Mouse (Mus musculus): Measurements from ENCODE around the gene Ppp1cc. TPM values are rescaled to one million over a fixed set of nuclear protein-coding genes. Genes with fewer than 3 reads are reported as not detected.

The Ppp1cc gene
- total RNA-seq (2021), result 182 and 186 TPM in 2 replicates
- long read RNA-seq, transcript Ppp1cc-202 (7 exons, 2,384 nt), result major isoform, 114 of 183 reads
- long read RNA-seq, transcript Ppp1cc-201 (8 exons, 1,442 nt), result minor isoform, 34 of 183 reads
- long read RNA-seq, transcript Ppp1cc-203 (6 exons, 2,492 nt), result minor isoform, 13 of 183 reads
- long read RNA-seq, partial matches to known transcripts, result 11 of 183 reads
- long read RNA-seq, other reads (novel, unspliced or antisense), result 10 of 183 reads

DNA sequence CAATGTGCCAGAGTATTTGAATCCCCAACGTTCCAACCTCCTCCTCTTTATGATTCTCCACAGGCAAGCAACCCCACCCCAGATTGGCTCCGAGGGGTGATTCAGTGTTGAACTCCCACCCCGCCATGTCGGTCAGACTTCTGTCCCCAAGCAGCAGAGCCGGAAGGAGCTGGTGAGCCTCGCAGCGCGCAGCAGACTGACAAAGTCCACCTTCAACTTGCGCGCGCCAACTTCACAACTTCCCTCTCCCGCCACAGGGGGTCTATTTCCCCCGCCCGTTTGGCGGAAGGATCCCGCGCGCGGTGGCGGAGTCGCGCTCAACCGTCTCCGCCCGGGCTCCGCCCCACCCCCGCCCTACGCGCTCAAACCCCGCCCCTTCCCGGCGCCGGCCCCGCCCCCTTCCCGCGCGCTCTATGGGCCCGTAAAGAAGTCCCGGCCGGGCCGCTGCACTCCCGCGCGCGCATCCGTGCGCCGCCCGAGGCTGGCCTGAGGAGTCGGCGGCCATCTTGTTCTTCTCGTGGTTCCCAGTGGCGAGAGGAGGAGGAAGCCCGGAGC, at the start of gene Ppp1cc:
Ppp1cc (plus strand) TSS at position 452 of the 555 bp plus-strand sequence.
- DNase-seq, result peak; percentile 93

DNA sequence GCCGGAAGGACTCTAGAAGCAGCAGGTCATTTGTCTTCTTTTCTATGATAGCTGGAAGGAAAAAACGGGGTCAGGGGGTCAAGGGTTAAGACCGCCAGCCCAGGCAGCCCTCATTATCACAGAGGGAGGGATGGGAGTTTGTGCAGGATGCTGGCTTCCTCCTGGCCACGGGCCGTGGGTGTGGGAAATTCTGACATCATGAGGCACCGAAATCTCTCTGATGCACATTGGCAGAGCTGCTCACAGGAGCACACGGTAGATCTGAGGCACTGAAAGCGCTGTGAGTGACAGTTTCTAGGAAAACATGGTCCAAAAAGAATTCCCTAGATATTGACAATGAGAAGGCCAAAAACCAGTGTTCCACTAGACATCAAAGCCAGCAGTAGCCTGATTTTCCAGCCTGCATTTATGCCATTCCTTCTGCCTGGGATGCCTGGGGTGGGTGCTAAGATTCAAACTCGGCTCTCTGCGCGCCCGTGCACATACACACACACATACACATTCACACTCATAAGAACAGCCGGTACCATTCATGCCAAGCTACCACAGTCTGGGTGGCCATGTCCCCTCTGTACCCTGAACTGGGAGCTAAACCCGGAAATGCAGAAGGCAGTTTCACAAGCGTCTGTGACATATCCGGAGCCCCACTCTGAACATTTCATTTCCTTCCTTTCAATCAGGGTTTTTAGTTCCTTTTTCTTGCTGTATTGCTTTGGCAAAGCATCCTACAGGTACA, 48.6 kb upstream of the Ppp1cc start:
- no peak for DNase-seq

DNA sequence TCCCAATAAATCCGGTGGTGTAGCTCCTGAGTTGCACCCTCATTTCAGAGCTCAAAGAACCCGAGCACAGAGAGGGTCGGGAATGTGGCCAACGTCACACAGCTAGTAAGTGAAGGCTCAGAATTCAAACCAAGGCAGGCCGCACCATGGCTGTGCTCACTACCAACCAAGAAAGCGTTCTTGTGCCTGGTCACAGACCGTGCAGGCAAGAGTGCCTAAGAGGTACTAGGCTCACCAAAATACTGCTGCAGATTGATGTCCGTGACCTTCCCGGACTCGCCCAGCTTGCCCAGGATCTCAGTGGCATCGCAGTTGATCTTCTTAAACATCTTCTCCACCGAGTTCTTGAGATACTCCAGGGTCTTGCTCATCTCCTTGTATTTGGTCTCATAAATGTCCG, 47.5 kb upstream of the Ppp1cc start:
- DNase-seq, result no peak

DNA sequence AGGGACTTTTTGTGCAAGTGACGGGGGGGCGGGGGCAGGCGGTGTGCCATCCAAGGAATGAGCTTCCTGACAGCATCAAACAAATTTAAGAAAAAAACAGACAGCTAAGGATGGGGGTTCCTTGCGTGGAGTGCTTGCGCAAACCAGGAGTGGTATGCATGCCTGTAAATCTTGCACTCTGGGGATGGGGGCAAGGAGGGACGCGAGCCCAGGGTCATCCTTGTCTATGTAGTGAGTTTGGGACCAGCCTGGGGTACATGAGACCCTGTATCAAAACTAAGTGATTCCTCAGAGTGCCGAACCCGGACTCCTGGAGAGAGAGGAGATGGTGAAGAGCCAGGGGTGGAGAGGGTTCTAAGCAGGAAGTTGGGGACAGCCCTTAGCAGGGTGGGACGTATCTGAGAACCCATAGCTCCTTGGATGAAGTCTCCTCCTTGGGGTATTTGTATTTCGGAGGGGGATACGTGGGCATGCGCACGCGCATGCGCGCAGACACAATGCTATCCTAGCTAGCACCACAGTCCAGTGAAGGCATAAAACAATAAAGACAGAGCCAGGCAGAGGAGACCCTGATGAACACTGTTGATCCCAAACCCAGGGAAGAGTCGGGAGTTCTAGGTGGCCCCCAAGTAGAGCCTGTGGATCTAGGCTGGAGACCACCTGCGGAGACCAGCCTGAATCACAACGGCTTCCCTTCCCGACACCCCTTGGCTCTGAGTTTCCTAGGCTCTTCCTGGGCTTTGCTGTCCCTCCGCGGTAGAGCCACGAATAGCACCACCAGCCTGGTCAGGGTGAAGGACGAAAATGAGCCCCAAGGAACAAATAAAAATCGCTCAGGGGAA, 46.8 kb upstream of the Ppp1cc start:
- DNase-seq, result no peak

DNA sequence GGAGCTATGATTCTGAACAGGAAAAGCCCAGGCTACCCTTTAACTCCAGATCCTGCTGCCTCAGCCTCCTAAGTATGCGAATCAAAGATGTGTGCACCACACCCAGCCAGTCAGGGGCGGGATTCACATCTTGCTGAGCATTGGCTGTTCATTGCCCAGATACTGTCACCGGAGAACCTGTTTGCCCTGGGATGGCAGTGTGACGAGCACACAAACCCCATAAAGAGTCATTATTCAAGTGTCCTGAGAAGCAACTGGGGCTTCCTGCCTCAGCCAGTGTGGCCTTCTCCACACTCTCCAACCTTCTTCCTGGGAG, 46.2 kb upstream of the Ppp1cc start:
- no peak for DNase-seq

DNA sequence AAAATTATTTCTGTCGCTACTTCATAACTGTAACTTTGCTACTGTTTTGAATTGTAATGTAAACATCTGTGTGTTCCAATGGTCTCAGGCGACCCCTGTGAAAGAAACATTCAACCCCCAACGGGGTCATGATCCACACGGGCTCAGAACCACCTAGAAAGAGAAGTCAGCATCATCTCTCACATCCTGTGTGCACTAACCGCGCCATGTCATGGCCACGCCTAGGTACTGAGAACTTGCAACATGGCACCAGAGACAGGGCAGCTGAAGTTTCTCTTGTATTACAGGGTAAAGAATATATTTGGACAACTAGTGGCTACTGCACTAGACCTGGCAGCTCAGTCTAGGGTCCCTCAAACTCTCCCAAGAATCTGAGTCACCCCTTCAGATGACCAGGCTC, 44.6 kb upstream of the Ppp1cc start:
- no peak for DNase-seq

DNA sequence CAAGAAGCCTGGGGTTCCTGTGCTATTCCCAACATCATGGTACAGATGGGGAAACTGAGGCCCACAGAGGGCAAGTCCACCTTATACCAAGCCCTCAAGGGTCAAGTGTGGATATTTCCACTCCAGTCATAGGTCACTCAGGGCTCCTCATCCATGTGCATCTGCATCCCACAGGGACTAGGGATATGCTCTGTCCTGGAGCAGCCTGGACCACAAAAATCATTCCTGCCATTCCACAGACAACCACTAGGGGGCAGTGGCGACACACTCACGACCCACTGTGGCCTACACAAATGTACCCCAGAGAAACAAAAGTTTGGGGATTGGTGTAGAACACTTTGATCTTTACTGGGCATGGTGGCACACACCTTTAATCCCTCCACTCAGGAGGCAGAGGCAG, 43.9 kb upstream of the Ppp1cc start:
- DNase-seq, result peak; percentile 45

DNA sequence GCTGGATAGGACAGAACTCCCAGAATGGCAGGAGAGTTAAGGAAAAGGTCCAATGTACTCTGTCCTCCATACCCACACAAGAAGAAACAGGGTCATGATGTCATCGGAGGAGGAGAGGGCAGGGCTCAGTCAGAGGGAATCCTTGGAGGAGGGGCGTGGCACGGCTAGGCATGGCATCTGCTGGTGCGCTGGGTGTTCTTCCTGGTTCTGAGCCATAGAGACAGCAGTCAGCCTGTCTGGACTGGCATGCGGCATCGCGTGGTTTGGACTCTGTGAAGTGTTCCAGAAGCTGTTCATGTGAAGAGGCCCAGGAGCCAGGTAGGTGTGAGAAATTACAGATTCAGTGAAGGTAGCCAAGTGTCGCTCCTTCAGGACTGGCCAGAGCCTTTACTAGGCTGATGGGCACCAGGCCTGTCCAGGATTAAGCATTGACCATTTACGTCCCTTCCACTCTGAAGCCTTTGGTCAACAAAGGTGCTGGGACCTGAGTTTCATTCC, 42.8 kb upstream of the Ppp1cc start:
- no peak for DNase-seq

DNA sequence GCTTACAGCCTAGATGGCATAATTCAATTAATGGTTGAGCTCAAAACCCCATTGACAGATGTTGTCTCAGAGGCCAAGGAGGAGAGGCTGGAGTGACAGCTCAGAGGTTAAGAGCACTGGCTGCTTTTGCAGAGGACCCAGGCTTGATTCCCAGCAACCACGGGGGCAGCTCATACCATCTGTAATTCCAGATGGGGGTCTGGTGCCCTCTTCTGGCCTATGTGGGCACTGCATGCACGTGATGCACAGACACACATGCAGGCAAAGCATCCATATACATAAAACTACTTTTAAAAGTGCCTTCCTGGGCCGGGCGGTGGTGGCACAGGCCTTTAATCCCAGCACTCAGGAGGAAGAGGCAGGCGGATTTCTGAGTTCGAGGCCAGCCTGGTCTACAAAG, 41.8 kb upstream of the Ppp1cc start:
- no peak for DNase-seq

DNA sequence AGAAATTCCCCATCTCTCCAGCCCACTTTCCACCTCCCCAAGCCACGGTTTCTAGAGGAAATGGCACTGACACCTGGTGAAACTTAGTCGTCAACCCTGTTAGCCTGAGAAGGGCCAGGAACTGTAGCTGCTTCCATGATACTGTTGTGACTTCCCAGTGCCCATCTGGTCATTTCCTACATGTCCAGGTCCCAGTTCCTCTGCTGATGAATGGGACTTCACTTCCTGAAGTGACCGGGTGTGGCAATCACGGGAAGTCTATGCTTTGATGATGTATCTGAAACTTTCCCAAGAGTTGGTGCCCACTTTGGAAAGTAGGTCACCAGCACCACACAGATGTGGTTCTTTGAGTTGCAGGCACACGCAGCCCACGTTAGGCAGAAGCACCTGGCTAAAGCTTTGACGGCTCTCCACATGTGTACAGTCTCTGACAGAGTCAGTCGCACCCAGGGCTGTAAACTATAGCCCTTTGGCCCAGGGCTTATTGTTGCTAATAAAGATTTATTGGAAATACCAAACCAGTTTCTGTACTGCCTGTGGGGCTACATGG, 32.8 kb upstream of the Ppp1cc start:
- no peak for DNase-seq

DNA sequence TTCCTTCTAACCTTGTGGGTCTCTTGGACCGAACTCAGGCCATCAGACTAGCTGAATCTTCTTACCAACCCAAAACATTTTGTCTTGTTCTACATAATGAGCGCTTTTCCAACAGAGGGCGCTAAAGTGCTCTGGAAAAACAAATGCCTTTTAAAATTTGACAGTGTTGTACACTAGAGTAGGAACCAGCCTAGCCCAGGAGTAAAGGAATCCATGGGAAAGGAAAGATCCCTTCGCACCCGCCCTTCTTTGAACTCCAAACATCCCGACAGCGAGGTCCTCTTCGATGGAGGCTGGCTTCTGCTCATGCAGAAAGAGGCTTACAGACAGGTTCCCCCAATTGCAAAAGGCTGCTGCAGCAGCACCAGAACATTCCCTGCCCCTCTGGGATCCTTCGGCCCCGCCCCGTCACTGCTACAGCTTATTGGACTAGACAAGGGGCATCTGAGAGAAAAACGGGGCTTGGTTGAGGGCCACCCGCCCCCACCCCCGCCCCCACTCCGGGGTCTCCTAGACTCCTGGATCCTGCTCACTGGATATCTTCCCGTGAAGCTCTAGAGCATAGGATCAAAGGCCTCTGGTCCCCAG, 28.9 kb upstream of the Ppp1cc start:
- peak; percentile 39 for DNase-seq

DNA sequence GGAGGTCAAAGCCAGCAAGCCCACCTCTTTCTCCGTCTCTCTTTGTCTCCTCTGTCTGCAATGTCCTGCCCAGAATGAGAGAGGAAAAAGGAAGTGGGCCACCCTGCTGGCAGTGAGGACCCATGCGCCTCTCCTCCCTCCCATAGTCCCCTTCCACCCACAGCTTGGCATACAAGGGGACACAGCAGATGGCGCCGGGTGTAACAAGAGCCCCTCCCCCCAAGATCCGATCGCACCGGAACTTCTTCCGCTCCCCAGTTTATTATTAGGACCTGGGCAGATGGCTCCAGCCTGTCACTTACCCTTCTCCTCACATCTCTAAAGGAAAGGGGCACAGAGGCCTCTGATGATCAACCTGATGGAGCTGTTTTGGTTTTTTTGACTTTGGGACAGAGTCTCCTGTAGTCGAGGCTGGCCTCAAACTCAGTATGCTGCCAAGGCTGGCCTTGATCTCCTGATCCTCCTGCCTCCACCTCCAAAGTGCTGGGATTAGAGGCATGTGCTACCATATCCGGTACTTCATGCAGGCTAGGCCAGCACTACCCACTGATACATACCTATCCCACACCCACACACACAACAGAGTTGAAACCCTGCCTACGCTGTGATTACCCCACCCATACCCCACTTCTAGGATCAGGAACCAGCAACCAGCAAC, 27.6 kb upstream of the Ppp1cc start:
- no peak for DNase-seq

DNA sequence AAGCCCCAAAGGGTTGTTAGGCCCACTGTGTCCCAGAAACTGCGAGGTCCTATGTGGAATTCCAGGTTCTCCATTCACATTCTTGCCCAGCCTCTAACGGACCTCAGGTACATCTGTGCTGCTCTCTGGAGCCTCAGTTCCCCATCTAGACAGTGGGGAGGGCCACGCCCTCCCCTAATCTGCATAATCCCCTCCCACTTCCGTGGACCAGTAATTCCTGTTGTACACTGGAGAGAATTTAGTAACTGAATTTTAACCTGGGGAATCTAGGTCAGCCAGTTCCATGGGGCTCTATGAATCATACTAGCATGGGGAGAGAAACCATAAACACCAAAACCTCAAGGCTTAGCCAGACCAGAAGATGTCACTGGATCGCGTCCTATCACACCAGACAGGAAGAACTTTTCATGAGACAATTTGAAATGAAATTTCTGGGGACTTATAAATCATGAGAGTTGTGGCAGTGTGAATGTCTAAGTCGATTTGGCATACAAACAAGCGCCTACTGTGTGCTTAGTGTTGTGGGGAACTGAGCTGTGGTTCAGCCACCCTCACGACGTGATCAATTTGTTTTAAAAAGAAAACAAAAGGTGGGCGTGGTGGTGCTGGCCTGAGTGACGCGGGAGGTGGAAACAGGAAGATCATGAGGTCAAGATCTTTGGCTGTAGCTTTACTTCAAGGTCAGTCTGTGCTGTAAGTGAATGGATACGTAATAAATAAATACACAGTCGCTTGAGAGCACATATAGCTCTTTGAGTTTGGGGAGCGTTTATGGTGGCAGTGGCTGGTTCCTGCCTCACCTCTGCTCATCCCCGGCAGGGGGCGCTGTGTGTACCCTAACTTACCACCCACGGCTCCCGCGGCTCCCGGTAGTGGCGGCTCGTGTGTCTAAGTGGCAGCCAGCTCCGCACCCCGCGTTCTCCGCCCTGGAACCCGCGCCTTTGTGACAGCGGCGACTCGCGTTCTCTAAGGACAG, 26.7 kb upstream of the Ppp1cc start:
- peak; percentile 92 for DNase-seq

DNA sequence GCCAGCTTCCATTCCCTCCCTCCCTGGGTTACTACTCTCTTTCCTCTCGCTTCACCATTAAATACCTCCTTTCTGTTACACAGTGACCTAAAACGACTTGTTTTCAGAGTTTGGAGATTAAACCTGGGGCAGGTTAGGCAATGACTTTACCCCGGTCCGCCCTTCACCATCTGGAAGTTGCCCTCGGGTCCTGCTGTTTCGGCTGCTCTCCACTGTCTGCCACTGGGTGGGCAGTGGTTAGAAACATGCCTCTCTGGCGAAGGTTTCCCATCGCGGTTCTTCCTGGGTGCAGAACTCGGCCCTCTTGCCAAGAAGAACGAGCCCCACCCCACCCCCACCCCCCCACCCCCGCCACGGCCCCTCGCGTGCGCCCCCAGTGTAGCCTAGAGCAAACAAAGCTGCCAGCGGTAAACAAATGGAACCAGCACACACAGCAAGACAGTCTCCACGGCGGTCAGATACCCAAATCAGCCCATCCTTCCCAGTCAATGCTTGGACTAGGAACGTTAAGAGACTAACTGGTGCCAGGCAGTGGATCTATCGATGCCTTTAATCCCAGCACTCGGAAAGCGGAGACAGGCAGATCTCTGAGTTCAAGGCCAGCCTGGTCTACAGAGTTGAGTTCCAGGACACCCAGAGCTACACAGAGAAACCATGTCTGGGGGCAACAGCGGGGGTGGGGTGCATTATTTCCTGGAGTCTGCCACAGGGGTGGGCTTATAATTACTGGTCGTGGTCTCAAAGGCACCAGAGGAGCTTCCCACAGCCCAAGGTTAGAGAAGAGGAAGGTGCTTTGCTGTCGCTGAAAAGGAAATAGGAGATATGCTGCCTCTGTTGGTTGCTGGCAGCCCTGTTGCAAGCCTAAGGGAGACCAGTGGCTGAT, 25.7 kb upstream of the Ppp1cc start:
- DNase-seq, result no peak

DNA sequence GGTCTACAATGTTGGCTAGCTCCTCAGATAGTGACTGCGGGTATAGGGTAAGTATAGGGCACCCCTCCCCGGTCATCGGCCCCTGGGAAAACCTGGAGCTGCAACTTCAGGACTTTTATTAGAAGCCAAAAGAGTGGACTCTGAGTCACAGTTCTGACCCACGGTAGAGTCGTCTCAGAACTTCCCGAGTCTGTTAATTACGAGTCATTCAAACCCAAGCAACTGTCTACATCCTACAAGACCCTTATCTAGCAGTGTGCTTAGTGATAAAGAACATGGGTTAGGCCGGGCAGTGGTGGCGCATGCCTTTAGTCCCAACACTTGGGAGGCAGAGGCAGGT, 25.1 kb upstream of the Ppp1cc start:
- DNase-seq, result no peak

DNA sequence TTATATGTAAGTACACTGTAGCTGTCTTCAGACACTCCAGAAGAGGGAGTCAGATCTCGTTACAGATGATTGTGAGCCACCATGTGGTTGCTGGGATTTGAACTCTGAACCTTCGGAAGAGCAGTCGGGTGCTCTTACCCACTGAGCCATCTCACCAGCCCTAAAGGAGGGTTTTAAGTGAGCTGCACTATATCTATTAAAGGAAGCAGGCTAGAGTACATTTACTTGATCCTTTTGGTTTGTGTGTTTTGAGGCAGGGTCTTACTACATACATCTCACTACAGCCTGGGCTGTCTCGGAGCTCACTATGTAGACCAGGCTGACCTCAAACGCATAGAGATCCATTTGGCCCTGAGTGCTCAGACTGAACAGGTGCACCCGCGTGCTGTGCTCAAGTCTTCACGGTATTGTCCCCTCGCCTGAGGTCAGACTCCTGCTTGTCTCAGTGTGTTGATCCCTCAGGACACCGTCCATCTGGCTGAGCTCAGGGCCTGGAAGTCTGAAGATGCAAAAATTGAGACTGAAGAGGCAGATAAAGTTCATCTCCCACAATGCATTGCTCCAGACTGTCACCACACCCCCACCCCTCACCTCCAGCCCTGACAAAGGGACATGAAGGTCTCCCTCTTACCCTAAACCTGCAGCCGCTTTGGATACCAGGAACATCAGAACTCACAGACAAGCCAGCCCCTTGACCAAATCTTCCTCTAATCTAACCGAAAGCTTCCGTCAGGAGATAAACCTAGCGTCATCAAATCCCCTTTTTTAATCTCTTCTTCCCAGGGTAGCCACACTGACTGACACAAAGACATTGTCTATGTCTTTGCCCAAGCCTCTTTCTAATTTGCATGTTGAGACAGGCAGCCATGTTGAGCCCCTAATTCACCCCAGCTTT, 23.4 kb upstream of the Ppp1cc start:
- no peak for DNase-seq

DNA sequence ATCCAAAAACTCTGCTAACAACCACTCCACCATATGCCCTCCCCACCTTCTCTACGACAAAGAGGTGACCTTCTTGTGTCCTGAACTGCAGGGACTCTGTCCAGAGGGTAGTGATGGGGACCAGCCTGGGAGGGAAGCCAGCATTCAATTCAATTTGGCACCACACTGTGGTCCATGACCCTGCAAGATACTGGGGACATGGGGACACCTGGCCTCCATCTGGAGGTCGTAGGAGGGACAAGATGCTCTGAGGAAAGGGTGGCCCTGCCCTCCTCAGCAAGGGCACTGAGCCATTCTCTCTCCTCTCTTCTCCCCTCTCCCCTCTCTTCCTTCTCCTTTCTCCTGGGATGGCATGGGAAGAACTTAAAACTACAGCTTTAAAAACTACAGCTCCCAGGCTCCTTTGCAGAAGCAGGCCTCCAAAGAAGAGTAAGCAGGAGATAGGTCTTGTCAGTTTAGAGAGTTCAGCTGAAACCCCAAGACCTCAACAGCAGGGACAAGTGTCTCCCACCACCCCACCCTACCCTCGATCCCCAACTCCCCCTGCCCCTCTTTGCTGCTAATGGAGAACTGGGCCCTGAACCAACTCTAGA, 22.7 kb upstream of the Ppp1cc start:
- no peak for DNase-seq
